Mouse (Mus musculus): ENCODE results near the gene Angptl4.

DNA sequence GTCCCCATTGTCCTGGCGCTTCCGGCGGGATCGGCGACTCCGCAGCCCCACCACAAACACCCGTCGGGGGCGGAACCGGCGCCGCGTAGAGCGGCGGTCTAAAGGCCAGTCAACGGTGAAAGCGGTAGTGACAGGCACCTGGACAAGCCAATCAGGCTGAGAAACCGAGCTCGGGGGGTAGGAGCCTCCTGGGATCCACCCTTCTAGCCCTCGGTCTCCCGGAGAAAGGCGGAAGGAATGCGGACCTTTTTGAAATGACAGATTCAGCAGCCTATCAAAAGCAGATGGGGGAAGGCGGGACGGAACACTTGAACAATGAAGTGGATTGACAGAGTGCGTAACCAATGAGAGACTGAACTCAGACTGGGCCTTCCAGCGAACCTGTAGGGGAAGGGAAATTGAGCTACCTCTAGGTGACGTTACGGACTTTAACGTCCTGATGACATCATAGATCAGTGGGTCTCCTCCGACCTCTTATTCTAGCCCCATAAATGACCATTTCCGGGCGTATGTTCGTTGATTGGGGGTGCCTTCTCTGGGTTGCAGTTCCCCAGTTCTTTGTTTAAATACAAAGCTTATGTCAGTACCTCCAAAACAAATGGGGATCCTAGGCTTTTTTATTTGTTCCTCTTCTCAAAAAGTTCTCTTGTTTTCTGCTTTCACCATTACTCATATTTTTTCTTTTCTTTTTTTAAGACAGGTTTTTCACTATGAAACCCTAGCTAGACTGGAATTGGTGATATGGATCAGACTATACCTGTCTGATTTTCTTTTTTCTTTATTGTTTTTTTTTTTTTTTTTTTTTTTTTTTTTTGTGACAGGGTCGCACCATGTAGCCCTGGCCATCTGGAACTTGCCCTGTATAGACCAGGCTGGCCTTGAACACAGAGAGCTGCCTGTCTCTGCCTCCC lies 21.1 kb downstream of the Angptl4 start, which contains the start of gene Rab11b:
- TF ChIP-seq POLR2A (IDR thresholded peaks at IDR 0.05; ENCODE audit: extremely low read depth, insufficient read depth, low read length) (no peak), CTCF (IDR thresholded peaks at IDR 0.05; ENCODE audit: low read depth, low read length) (no peak)

Data from liver, adult 2 months (tissue).